Mouse (Mus musculus) thymus, adult 2 months (tissue): ENCODE results near the gene Armc9. TPM values are rescaled to one million over a fixed set of nuclear protein-coding genes. Genes with fewer than 3 reads are reported as not detected.
A peak's percentile ranks its signal among the peaks of the same experiment; 100 is the strongest.

Source experiments
- DNase-seq: peaks from one replicate; pipeline ENCODE4 v3.0.0; 2021
- H3K27ac ChIP-seq: fragments of 200-500 bp; 2 replicates; pipeline ENCODE4 v1.5.1; 2012; ENCODE audit warnings: low read length, control low read depth; ENCODE audit not compliant: control insufficient read depth, insufficient read depth
- H3K27me3 ChIP-seq: fragments of 200-500 bp; 2 replicates; pipeline ENCODE4 v1.6.1; 2012; ENCODE audit warnings: mild to moderate bottlenecking, low read length, moderate library complexity, mixed read lengths; ENCODE audit not compliant: control insufficient read depth, insufficient read depth
- H3K36me3 ChIP-seq: fragments of 200-500 bp; 2 replicates; pipeline ENCODE4 v1.6.1; 2012; ENCODE audit warnings: mild to moderate bottlenecking, low read length, moderate library complexity; ENCODE audit not compliant: control insufficient read depth, insufficient read depth
- H3K4me1 ChIP-seq: fragments of 200-500 bp; replicated peaks from 2 replicates; pipeline ENCODE4 v1.6.1; 2012; ENCODE audit warnings: low read length; ENCODE audit not compliant: control insufficient read depth, insufficient read depth
- H3K4me3 ChIP-seq: fragments of 200-500 bp; 2 replicates; pipeline ENCODE4 v1.5.1; 2012; ENCODE audit warnings: mild to moderate bottlenecking, low read length, control low read depth, moderate library complexity; ENCODE audit not compliant: control insufficient read depth, insufficient read depth
- CTCF ChIP-seq: fragments of 200-500 bp; IDR thresholded peaks from 2 replicates; pipeline ENCODE4 v1.5.1; 2012; ENCODE audit warnings: mild to moderate bottlenecking, control low read depth, low read length, moderate library complexity, borderline replicate concordance; ENCODE audit not compliant: control insufficient read depth, poor library complexity, insufficient read depth; ENCODE audit errors: extremely low read depth
- POLR2A ChIP-seq: fragments of 200-500 bp; IDR thresholded peaks from 2 replicates; pipeline ENCODE4 v1.6.1; 2012; ENCODE audit warnings: mild to moderate bottlenecking, low read length, control low read depth, moderate library complexity; ENCODE audit not compliant: control insufficient read depth, poor library complexity, insufficient read depth; ENCODE audit errors: extremely low read depth
- WGBS: fragments of 180-500 bp; shearing (Covaris S2); methylation state at CpG from one replicate; pipeline ENCODE4 v1.1.7; 2018; 5-methylcytosine and 5-hydroxymethylcytosine counted together
- polyA plus RNA-seq: library from polyadenylated mRNA; depleted of rRNA; stranded (reverse); fragments of >200 nt; gene quantifications from 2 replicates; pipeline ENCODE4 v1.2.3, GENCODE M21; 2012; rRNA removed

The Armc9 gene
- 5.8 and 6.4 TPM in 2 replicates for polyA plus RNA-seq

GRCm38 (mm10) chr1:86154133-86154823 lies at the start of gene Armc9:
Armc9 (plus strand) TSS chr1:86154780.
- TF ChIP-seq POLR2A: peak; percentile 66
- TF ChIP-seq CTCF: 0 out of 2 replicates have a peak, but pooled peaks have one; percentile 36
- Histone ChIP-seq H3K27ac (peak within 1 kb of the TSS; percentile 70), H3K4me1 (peaks cover 10% of the 10 kb centered on the region), H3K4me3 (peak within 1 kb of the TSS; percentile 68), H3K27me3 (no peaks in the 10 kb centered on the region), H3K36me3 (no peaks in the 10 kb centered on the region)
- WGBS: 3% methylated on average over 40 of the region's 40 CpGs
- peak; percentile 97 for DNase-seq

- Histone ChIP-seq H3K4me1 (no peaks in the 10 kb centered on the region), H3K36me3 (no peaks in the 10 kb centered on the region), H3K27me3 (no peaks in the 10 kb centered on the region), H3K4me3 (no peak overlapping the region), H3K27ac (no peak overlapping the region)
- no peak for TF ChIP-seq CTCF
- no peak for TF ChIP-seq POLR2A
- 100% methylated on average over 1 of the region's 1 CpGs for WGBS
- no peak for DNase-seq
Observed at GRCm38 (mm10) chr1:86105054-86105453, 49.5 kb upstream of the Armc9 start.

- H3K27me3 ChIP-seq: no peaks in the 10 kb centered on the region
- H3K27ac ChIP-seq: no peak within 1 kb of the TSS
- H3K36me3 ChIP-seq: no peaks in the 10 kb centered on the region; the same call in 1 of the 2 replicates
- TF ChIP-seq POLR2A (no peak), CTCF (no peak)
- DNase-seq: no peak
- no peak within 1 kb of the TSS for H3K4me3 ChIP-seq
- 82% methylated on average over 6 of the region's 6 CpGs for WGBS
- no peaks in the 10 kb centered on the region for H3K4me1 ChIP-seq
Observed at GRCm38 (mm10) chr1:86111779-86112178, 42.8 kb upstream of the Armc9 start, which contains the start of gene Htr2b. Htr2b (minus strand) TSS chr1:86111970.

- H3K27me3 ChIP-seq: no peaks in the 10 kb centered on the region
- H3K36me3 ChIP-seq: peaks cover 9% of the 10 kb centered on the region
- no peak for DNase-seq
- no peak overlapping the region for H3K4me3 ChIP-seq
- no peak overlapping the region for H3K27ac ChIP-seq
- TF ChIP-seq POLR2A (no peak), CTCF (no peak)
- 94% methylated on average over 3 of the region's 3 CpGs for WGBS
- H3K4me1 ChIP-seq: no peaks in the 10 kb centered on the region
Observed at GRCm38 (mm10) chr1:86114141-86114540, 40.4 kb upstream of the Armc9 start.

GRCm38 (mm10) chr1:86119549-86119948 lies 35.0 kb upstream of the Armc9 start:
- no peaks in the 10 kb centered on the region for H3K4me1 ChIP-seq
- 98% methylated on average over 4 of the region's 4 CpGs for WGBS
- peaks cover 19% of the 10 kb centered on the region for H3K36me3 ChIP-seq
- TF ChIP-seq CTCF (no peak), POLR2A (no peak)
- no peak overlapping the region for H3K4me3 ChIP-seq
- H3K27ac ChIP-seq: no peak overlapping the region
- no peaks in the 10 kb centered on the region for H3K27me3 ChIP-seq
- DNase-seq: no peak

- peaks cover 27% of the 10 kb centered on the region for H3K36me3 ChIP-seq
- no peak overlapping the region for H3K4me3 ChIP-seq
- H3K27ac ChIP-seq: no peak overlapping the region
- no peak for DNase-seq
- H3K27me3 ChIP-seq: no peaks in the 10 kb centered on the region
- TF ChIP-seq CTCF (no peak), POLR2A (no peak)
- H3K4me1 ChIP-seq: no peaks in the 10 kb centered on the region
- 96% methylated on average over 2 of the region's 2 CpGs for WGBS
Observed at GRCm38 (mm10) chr1:86126036-86126435, 28.5 kb upstream of the Armc9 start.
